Mouse (Mus musculus): ENCODE data around the gene P2rx4. TPM values are rescaled to one million over a fixed set of nuclear protein-coding genes. Genes with fewer than 3 reads are reported as not detected.

Gene P2rx4
- total RNA-seq, 2 experiments from 2014 or later = 14.9 to 16.7 TPM

DNA sequence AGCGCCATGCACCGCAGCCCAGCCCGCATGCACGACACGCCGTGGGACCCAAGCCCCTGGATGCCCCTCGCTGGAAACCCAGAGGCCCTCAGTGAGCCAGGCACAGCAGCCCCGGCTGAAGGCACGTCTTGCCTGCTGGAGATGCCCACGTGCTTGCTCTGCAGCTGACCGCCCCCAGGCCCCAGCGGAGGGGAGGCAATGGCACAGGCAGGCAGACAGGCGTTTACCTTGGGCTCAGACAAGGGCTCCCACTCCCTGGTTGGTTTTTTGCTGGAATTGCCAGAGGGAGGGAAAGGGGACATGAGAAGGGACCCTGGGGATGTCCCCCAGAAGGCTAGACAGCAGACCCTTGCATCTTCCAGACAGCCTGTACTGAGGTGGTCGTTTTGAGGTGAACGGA is 29.4 kb downstream of the P2rx4 start:
- intact Hi-C loops (cut with DNase I) = no loop called here
- no peak for DNase-seq (ENCODE audit: low spot score in 2 of 2)

DNA sequence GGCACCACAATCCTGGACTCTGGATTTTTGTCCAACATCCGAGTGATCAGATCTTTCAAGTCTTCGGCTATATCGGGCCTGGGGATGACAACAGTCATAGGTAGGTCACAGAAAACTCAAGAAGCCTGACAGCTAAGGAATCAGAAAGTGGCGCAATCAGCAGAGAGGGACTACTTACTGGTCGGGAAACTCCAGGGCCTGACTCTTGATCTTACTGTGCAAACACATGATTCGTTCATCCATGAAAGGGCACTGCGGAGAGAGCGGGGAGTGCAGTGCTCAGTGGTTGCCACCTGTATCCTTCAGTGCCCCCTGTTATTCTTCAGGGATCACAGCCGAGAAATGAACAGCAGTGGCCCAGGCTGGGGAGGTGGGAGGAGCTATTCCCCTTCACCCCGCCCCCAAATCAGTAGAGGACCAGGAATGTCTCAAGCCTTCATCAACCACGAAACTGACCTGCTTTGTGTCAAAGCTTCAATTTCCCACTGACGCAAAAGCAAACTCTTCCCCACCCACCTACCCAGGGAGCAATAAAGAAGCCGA is 36.6 kb downstream of the P2rx4 start:
- intact Hi-C loops (cut with DNase I) = no loop called here
- no peak for DNase-seq (ENCODE audit: low spot score in 2 of 2)

GRCm38 (mm10) chr5:122747950-122748349 is 40.6 kb downstream of the P2rx4 start:
- DNase-seq (ENCODE audit: low spot score in 2 of 2) = no peak
- intact Hi-C loops (cut with DNase I) = no loop called here

DNA sequence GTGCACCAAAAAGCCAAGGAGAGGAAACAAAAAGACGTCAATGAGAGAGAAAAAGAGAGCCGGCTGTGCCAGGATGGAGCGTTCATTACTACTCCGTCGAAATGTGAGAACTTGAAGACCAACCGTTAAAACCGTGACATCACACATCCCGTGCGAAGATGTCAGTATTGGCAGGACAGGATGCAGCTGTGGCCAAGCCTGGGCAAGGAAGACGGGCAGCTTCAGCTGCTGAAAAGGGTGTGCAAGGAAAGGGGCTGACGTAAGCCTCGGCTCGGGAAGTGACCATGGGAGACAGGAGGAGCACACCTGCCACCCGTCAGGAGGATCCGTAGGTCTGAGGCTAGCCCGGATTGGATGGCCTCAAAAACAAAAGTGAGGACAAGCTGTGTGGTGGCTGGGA is 47.1 kb downstream of the P2rx4 start:
- intact Hi-C loops (cut with DNase I) = no loop called here
- no peak for DNase-seq (ENCODE audit: low spot score in 2 of 2)

DNA sequence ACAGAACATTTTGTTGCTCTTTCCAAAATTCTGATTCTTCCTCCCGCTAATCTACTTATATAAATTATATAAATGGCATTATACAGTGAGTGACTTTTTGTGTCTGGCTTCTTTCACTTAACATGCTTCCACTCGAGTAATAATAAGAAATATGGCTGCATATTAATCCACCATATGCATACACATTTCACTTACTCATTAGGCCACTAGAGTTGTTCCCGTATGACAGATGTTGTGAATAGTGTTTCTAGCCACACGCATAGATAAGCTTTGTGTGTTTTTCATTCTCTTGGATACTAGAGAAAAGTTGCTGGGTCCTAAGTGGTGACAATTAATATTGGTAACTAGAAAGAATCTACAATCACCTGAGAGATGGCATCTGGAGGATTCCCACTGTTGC is 48.3 kb downstream of the P2rx4 start:
- intact Hi-C loops (cut with DNase I) = no loop called here
- no peak for DNase-seq (ENCODE audit: low spot score in 2 of 2)

DNA sequence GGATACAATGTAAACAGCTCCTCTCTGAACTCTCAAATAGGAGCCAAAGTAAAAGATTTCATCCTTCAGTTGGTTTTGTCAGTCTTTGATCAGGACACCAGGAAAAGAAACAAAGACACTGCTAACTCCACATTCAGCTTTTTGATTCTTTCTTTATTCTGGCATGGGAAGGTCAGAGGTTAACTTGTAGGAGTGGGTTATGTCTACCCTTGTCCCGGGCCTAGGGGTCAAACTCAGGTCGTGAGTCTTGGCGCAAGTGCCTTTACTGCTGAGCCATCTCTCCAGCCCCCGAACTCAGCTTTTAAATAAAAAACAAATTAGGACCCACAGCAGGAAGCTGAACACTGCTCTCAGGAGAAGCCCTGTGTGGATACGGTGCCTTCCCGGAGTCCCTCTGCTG is 48.8 kb downstream of the P2rx4 start:
- intact Hi-C loops (cut with DNase I) = no loop called here
- no peak for DNase-seq (ENCODE audit: low spot score in 2 of 2)

DNA sequence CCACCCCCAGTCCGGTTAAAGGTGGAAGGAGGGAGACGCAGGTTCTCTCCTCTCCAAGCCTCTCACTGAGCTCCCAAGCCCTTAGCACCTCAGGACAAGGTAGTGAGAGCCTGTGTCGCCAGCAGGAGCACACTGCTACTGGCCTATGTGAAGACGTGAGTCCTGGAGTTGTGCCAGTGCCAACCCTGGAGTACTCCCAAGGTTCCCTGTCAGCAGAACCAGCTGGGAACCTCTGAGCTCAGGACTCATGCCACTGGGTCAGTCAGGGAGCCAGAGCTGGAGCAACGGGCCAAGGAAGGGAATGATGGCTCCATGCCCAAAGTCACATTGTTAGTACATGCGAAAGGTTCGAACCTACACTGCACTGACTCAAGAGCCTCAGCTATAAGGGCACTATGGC is 49.3 kb downstream of the P2rx4 start:
- intact Hi-C loops (cut with DNase I) = no loop called here
- DNase-seq (ENCODE audit: low spot score in 2 of 2) = no peak

- DNase-seq (ENCODE audit: low spot score in 2 of 2) = no peak
- intact Hi-C loops (cut with DNase I) = no loop called here
These were observed 56.1 kb downstream of the P2rx4 start for GRCm38 (mm10) chr5:122763271-122764031.

DNA sequence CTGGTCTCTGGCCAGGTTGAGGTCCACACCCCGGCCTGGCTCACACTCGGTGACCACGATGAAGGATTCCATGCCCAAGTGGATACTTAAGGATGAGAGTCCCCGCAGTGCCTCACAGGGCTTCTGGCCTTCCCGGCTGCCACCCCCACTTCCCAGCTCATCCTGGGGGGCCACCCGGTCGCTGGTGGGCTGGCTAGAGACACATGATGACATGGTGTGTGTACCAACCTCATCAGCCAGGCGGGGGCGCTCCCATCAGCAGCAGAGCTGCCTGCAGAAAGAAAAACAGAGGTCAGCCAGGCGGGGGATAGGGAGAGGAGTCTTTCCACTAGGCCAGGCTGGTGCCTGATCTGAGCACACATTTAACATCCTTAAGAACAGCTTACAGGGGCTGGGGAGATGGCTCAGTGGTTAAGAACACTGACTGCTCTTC is 56.7 kb downstream of the P2rx4 start:
- intact Hi-C loops (cut with DNase I) = no loop called here
- no peak for DNase-seq (ENCODE audit: low spot score in 2 of 2)

DNA sequence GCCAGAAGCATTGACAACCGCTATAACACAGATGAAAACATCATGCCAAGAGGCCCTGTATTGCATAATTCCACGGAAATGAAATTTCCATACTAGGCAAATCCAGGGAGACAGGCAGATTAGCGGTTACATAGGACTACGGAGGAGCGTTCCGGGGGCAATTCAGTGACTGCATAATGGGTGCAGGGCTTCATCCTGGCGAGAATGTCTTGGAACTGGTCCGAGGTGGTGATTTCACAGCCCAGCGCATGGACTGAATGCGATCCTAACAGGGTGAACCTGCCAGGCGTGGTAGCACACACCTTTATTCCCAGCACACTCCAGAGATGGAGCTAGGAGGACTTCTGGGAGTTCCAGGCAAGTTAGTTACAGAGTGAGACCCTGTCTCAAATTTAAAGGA is 59.9 kb downstream of the P2rx4 start:
- intact Hi-C loops (cut with DNase I) = no loop called here
- no peak for DNase-seq (ENCODE audit: low spot score in 2 of 2)

DNA sequence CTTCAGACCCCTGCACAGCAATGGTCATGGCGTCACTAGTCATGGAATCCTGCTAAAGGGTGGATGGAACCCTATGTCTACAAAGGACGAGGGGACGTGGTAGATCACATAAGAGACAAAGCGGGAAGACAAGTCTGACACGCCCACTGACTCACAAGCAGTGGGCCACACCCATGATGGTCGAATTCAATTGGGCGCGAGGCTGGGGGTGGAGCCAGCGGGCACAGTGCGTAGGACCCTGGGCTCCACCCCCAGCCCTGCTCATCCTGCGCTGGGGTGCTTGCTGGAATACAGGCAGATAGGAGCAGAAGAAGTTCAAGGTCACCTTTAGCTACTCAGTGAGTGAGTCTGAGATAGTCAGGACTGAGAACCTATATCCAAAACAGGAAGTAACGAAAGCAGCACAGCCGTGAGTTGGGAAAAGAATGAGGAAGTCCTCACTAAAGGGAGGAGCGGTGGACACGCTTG is 61.8 kb downstream of the P2rx4 start:
- intact Hi-C loops (cut with DNase I) = no loop called here
- no peak for DNase-seq (ENCODE audit: low spot score in 2 of 2)

DNA sequence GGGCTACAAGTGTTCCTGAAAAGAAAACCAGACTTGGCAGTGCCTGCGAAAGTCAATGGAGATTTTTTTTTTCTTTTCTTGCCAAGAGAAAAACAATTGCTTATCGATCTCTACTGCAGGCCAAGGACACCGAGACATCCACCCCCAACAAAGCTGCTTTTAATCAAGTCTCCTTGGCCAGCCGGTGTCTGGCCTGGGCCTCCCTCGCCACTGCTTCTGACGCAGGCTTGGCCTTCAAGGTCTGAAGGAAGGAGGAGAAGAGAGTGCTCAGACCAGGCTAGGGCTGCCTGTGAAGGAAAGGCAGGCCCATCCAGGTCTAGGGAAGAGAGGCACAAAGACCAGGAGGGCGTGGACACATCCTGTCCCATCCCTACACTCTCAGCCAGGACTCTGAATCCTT is 63.0 kb downstream of the P2rx4 start:
- intact Hi-C loops (cut with DNase I) = no loop called here
- no peak for DNase-seq (ENCODE audit: low spot score in 2 of 2)

GRCm38 (mm10) chr5:122770806-122771261 is 63.5 kb downstream of the P2rx4 start:
- intact Hi-C loops (cut with DNase I) = no loop called here
- DNase-seq (ENCODE audit: low spot score in 2 of 2) = peak in 1 of 2 experiments; percentile 22

DNA sequence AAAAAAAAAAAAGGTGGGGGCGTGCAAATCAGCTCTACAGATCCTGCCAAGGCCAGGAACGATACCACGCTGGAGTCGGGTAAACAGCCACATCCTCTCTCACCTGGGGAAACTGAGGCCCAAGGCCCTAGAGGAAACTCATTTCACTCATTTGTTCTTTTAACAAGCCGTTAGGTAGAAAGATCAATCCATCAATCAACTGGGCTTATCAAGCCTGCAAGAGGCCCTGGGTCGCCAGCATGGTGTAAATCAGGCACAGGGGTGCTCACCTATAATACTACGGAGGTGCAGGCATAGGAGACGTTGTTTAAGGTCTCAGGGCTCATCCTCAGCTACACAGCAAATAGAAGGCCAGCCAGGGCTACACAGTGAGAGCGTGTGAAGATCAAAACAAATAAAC is 64.1 kb downstream of the P2rx4 start:
- DNase-seq (ENCODE audit: low spot score in 2 of 2) = no peak
- intact Hi-C loops (cut with DNase I) = no loop called here

DNA sequence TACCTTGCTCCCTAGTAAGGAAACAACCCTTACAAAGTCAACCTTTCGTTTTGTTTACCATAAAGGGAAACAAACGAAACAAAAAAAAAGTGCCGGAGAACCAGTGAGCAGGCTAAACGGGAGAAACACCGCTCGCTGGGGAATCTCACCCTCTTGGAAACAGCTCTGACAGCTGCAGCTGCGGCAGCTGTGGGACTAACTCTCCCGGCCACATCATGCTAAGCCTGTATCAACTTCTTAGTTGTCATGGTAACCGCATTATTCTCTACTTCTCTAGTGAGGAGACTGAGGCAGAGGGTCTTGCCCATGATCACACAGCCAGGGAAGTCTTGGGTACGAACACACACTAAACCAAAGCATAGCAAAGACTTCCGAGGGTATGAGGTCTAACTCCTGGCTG is 66.4 kb downstream of the P2rx4 start:
- intact Hi-C loops (cut with DNase I) = no loop called here
- no peak for DNase-seq (ENCODE audit: low spot score in 2 of 2)

DNA sequence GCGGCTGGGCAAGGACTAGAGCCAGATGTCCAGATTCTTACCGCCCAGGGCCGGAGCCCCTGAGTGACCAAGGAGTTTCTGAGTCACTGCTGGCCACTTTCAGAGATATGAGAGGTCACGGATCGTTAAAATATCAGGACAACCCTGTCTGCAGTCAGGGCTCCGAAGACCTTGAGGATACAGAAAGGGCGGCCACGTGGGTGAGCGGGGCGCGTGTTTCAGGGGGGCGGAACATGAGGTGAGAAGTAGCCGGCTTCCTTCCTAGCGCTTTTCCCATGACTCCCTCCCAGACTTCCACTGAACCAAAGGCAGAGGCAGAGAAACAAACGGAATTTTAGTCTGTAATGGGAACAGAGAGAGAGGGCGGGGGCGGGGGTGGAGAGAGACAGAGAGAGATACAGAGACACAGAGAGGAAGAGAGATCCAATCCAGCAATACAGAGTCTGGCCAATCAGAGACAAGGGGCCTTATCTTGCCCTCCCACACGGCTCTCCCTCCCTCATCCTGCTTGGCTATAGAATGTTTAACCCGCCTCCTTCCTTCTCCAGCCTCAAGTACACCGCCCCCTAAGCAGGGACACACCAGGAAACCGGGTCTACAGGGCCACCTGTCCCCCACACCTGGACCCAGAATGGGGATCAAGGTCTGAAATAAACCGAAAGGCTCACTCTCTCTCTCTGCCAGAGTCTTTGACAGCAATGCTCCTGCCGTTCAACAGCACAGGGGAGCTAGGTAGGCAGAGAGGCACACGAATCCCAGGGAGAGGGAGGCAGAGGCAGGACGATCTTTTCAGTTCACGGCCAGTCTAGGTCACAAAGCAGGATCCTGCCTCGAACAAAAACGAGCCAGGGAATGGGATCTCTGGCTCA is 67.6 kb downstream of the P2rx4 start:
- intact Hi-C loops (cut with DNase I) = loop anchor here (1.0 to 5.0 kb wide), 2 partner anchors 11 to 273 kb away; partner anchors contain the start of gene Atp2a2
- peak; percentile 59 to 92 for DNase-seq (ENCODE audit: low spot score in 2 of 2)

- DNase-seq (ENCODE audit: low spot score in 2 of 2) = peak in 1 of 2 experiments; percentile 67
- intact Hi-C loops (cut with DNase I) = loop anchor here (1.0 to 5.0 kb wide), 3 partner anchors 11 to 273 kb away; partner anchors contain the start of gene Atp2a2
These were observed 68.4 kb downstream of the P2rx4 start for GRCm38 (mm10) chr5:122775646-122776286.

DNA sequence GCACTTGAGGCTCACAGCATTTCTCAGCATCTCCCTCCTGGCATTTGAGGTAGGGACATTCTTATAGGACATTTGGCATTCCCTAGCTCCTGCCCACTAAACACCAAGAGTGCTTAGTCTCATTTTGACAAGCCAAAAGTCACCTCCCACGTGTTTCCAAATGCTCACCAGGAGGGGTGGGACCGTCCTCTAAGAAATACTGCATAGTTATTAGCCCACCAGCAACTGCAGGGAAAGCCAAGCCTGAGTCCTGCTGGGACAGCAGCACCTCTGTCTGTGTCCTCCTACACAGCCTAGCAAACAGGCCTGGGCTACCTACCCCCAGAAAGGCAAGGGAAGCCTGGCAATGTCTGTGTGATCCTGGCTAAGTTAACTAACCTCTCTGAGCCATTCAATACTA is 70.0 kb downstream of the P2rx4 start:
- DNase-seq (ENCODE audit: low spot score in 2 of 2) = peak in 1 of 2 experiments; percentile 89
- intact Hi-C loops (cut with DNase I) = loop anchor here (2.0 to 5.0 kb wide), 2 partner anchors 125 to 275 kb away; partner anchors contain the start of gene Atp2a2
